Mouse (Mus musculus): ENCODE measurements around the gene Actbl2. TPM values are rescaled to one million over a fixed set of nuclear protein-coding genes. Genes with fewer than 3 reads are reported as not detected.

Gene Actbl2
- polyA plus RNA-seq, 1 experiment from 2014 or later = not detected

- H3K9me3 ChIP-seq (ENCODE audit: control insufficient read depth, low read length) = no peaks in the 10 kb centered on the region
- H3K36me3 ChIP-seq (ENCODE audit: control insufficient read depth, insufficient read depth, low read length) = no peaks in the 10 kb centered on the region
- WGBS = 94% methylated on average over 5 of the region's 5 CpGs
- H3K27me3 ChIP-seq (ENCODE audit: control insufficient read depth, insufficient read depth, low read length) = no peaks in the 10 kb centered on the region
- H3K4me1 ChIP-seq (ENCODE audit: control insufficient read depth, insufficient read depth, low read length) = no peaks in the 10 kb centered on the region
- H3K9ac ChIP-seq (replicated peaks; ENCODE audit: low read length) = no peak overlapping the region
- H3K4me2 ChIP-seq (ENCODE audit: low read length) = no peak overlapping the region
- no peak overlapping the region for H3K4me3 ChIP-seq (replicated peaks; ENCODE audit: low read depth, low read length)
- no peak overlapping the region for H3K27ac ChIP-seq (replicated peaks; ENCODE audit: low read depth, low read length)
- ATAC-seq (ENCODE audit: low FRiP score, low TSS enrichment) (no peak), DNase-seq (no peak)
Measured at GRCm38 (mm10) chr13:111304736-111305135, 49.9 kb downstream of the Actbl2 start.

Other genes with a start within 250 kb of the Actbl2 start
- 85.2 and 127 TPM in 2 replicates for gene Gpbp1, start 235.1 kb downstream of the Actbl2 start, polyA plus RNA-seq (2014; fragmentation: Nextera tagmentation; extraction: Ambion mirVana)